Mouse (Mus musculus) induced T-regulatory cell, adult 2 months (primary cell): ENCODE data around the gene Aadacl2.

Source experiments
- DNase-seq: peaks from one replicate; pipeline ENCODE4 v3.0.0-alpha.2; 2012; ENCODE audit warnings: low read depth

Gene Aadacl2

DNA sequence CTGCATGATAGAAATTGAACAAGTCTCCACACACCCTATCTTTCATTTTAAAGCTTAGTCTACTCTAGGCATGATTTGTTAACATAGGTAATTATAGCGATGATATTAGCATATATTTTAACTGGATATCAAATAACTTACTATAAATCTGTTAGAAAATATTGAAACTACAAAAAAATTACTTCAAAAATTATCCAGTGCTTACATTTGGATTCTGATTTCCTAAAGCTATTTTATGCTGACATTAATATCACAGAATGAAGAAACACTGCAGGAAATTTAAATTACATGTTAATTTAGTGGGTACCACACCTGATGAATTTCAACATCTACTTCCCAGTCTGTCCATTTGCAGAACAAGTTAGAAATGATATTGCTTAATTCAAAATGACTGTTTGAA, at the start of gene Aadacl2:
TSS of gene Aadacl2 (plus strand) at position 301 of the 400 bp plus-strand sequence.
- DNase-seq = no peak

GRCm38 (mm10) chr3:59970891-59971290, 35.7 kb upstream of the Aadacl2 start:
- no peak for DNase-seq

DNA sequence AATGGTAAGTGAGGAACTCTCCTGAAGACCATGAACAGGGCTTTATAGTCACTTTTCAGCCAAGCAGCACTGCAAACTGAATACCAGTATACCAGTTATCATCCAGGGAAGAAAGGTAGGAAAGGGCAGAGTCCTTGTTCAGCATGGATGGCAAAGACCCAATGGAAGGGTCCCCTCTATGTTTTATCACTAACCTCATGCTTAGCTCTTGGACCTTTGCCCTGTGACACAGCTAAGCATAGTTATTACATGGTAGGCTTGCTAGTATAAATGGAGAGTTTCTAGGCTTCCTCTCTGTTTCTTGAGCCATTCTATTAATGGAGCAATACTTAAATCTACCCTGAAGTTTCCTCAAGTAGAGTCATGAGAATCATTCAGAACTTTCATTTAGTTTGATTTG, 32.0 kb upstream of the Aadacl2 start:
- DNase-seq = no peak

GRCm38 (mm10) chr3:60003622-60004021, 2.9 kb upstream of the Aadacl2 start:
- no peak for DNase-seq

- DNase-seq = no peak
Observed at GRCm38 (mm10) chr3:60025417-60025816, 18.9 kb downstream of the Aadacl2 start, which contains the start of gene Aadac. Gene Aadac, plus strand, starts transcription at chr3:60025717.

DNA sequence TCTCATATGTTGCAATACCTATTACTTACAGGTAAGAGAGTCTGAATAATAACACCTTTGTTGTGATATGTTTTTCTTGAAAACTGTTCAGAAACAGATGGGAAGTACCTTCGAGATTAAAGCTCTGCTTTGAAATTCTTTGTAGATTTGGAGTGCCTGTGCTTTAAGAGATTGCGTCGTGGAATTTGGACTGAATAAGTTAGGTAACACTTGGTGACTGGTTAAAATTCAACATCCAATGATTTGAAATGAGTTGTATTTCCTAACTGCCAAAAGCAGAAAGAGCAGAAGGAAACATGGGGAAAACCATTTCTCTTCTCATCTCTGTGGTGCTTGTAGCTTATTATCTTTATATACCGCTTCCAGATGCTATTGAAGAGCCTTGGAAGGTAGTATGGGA, 25.0 kb downstream of the Aadacl2 start:
- no peak for DNase-seq

- no peak for DNase-seq
Observed at GRCm38 (mm10) chr3:60046221-60046913, 39.8 kb downstream of the Aadacl2 start.

- no peak for DNase-seq
Observed at GRCm38 (mm10) chr3:60053231-60053927, 46.8 kb downstream of the Aadacl2 start.

- DNase-seq = no peak
Observed at GRCm38 (mm10) chr3:60053931-60054330, 47.4 kb downstream of the Aadacl2 start.

- DNase-seq = peak; percentile 38
Observed at GRCm38 (mm10) chr3:60056451-60056850, 49.9 kb downstream of the Aadacl2 start.

- no peak for DNase-seq
Observed at GRCm38 (mm10) chr3:60057070-60057808, 50.7 kb downstream of the Aadacl2 start.

GRCm38 (mm10) chr3:60057809-60058082, 51.2 kb downstream of the Aadacl2 start:
- DNase-seq = no peak
